Mouse (Mus musculus) liver, embryonic 14.5 days (tissue): ENCODE results near the gene Agap1.

Experiments
- CTCF ChIP-seq: IDR thresholded peaks from 2 replicates; pipeline ENCODE4 v1.5.1; 2016; ENCODE audit warnings: antibody characterized with exemption, low read depth, control low read depth
- EP300 ChIP-seq: IDR thresholded peaks from 2 replicates; pipeline ENCODE4 v1.6.1; 2016; ENCODE audit warnings: antibody characterized with exemption, low read depth

GRCm38 (mm10) chr1:89538163-89538946, 83.7 kb downstream of the Agap1 start:
- TF ChIP-seq CTCF = no peak
- TF ChIP-seq EP300 = no peak
